Mouse (Mus musculus): ENCODE measurements at regions not wholly inside any gene's neighbourhood (a gene's known extent, or its start where the extent isn't known, plus 50 kb on each side); places are given as distances from the start of the nearest gene placed in this dataset.

- Histone ChIP-seq H3K36me3 (ENCODE audit: control insufficient read depth in 1 of 2, insufficient read depth in 2 of 2, low read length in 2 of 2) (no peaks in the 10 kb centered on the region), H3K9ac (ENCODE audit: control insufficient read depth, low read depth, low read length, poor library complexity, severe bottlenecking) (no peak overlapping the region), H3K79me2 (ENCODE audit: control insufficient read depth, insufficient read depth, low read length, poor library complexity) (no peaks in the 10 kb centered on the region), H3K9me3 (replicated peaks; ENCODE audit: insufficient read depth, low read length) (no peaks in the 10 kb centered on the region), H3K27me3 (ENCODE audit: control insufficient read depth in 1 of 2, insufficient read depth in 2 of 2, low read length in 2 of 2) (peaks cover 0 to 2% of the 10 kb centered on the region in 2 experiments; a peak in 1 of 4 replicates), H3K4me3 (ENCODE audit: control insufficient read depth in 1 of 2, insufficient read depth in 1 of 2, low read depth in 2 of 2, low read length in 2 of 2) (no peak overlapping the region), H3K27ac (ENCODE audit: control insufficient read depth, low read depth, low read length) (no peak overlapping the region), H3K4me1 (ENCODE audit: control insufficient read depth in 1 of 2, insufficient read depth in 2 of 2, low read length in 2 of 2) (no peaks in the 10 kb centered on the region)
- no peak for DNase-seq (ENCODE audit: low read depth, low spot score)
- TF ChIP-seq MYC (IDR thresholded peaks at IDR 0.05; ENCODE audit: low read depth, low read length) (no peak), EP300 (IDR thresholded peaks at IDR 0.05; ENCODE audit: low read depth in 1 of 2, low read length in 2 of 2) (no peak), E2F4 (IDR thresholded peaks at IDR 0.05; ENCODE audit: borderline replicate concordance, low read depth, low read length) (no peak), UBTF (IDR thresholded peaks at IDR 0.05; ENCODE audit: borderline replicate concordance, insufficient read depth, low read depth, low read length) (no peak), ELF1 (IDR thresholded peaks at IDR 0.05; ENCODE audit: low read depth, low read length) (no peak), POLR2AphosphoS5 (IDR thresholded peaks at IDR 0.05; ENCODE audit: borderline replicate concordance, low read depth, low read length) (no peak), RAD21 (IDR thresholded peaks at IDR 0.05; ENCODE audit: low read depth, low read length) (no peak), KAT2A (conservative IDR thresholded peaks at IDR 0.05; ENCODE audit: low read depth, low read length) (no peak), MAFK (IDR thresholded peaks at IDR 0.05; ENCODE audit: borderline replicate concordance, low read depth, low read length) (no peak), USF1 (IDR thresholded peaks at IDR 0.05; ENCODE audit: low read depth, low read length) (no peak), CHD1 (IDR thresholded peaks at IDR 0.05; ENCODE audit: low read depth, low read length) (no peak), MEF2A (IDR thresholded peaks at IDR 0.05; ENCODE audit: extremely low read depth, insufficient replicate concordance, low read depth, low read length, poor library complexity, severe bottlenecking) (no peak), ZMIZ1 (IDR thresholded peaks at IDR 0.05; ENCODE audit: low read depth, low read length) (no peak), TCF12 (IDR thresholded peaks at IDR 0.05; ENCODE audit: low read depth, low read length) (no peak), USF2 (IDR thresholded peaks at IDR 0.05; ENCODE audit: borderline replicate concordance in 1 of 2, insufficient read depth in 1 of 2, low read depth in 1 of 2, low read length in 2 of 2) (no peak), MAX (IDR thresholded peaks at IDR 0.05; ENCODE audit: low read length) (no peak), POLR2A (IDR thresholded peaks at IDR 0.05; ENCODE audit: control insufficient read depth in 1 of 2, insufficient read depth in 1 of 2, low read depth in 1 of 2, low read length in 2 of 2, poor library complexity in 1 of 2) (no peak), CTCF (IDR thresholded peaks at IDR 0.05 in 2 of 3, conservative IDR thresholded peaks at IDR 0.05 in 1 of 3; ENCODE audit: control insufficient read depth in 1 of 3, insufficient read depth in 1 of 3, low read depth in 2 of 3, low read length in 3 of 3, poor library complexity in 1 of 3, severe bottlenecking in 1 of 3) (no peak), GABPA (IDR thresholded peaks at IDR 0.05; ENCODE audit: low read depth, low read length) (no peak)
Measured at GRCm38 (mm10) chr9:90326531-90326930, 55.9 kb upstream of the Tbc1d2b start.
